Mouse (Mus musculus): ENCODE data around the gene Prdm5. TPM values are rescaled to one million over a fixed set of nuclear protein-coding genes. Genes with fewer than 3 reads are reported as not detected.

Gene Prdm5
- 0.86 and 2.4 TPM in 2 replicates for polyA plus RNA-seq (2012; rRNA removed; ENCODE audit: low replicate concordance)

GRCm38 (mm10) chr6:65778861-65779688, at the start of gene Prdm5:
Gene Prdm5 (plus strand): TSS chr6:65778988.

GRCm38 (mm10) chr6:65952309-65952708, 173.5 kb downstream of the Prdm5 start, which contains the start of gene 4930544G11Rik:
Gene 4930544G11Rik (plus strand): TSS chr6:65952609.

Other genes with a start within 250 kb of the Prdm5 start
- gene Ndnf, start 107.4 kb upstream of the Prdm5 start, polyA plus RNA-seq (2012; rRNA removed; ENCODE audit: low replicate concordance), result 1.5 and 4.3 TPM in 2 replicates
- not detected in 2 replicates for gene 4930544G11Rik, start 173.6 kb downstream of the Prdm5 start, polyA plus RNA-seq (2012; rRNA removed; ENCODE audit: low replicate concordance)